Mouse (Mus musculus) CH12.LX (cell line): ENCODE measurements around the gene Adam22. TPM values are rescaled to one million over a fixed set of nuclear protein-coding genes. Genes with fewer than 3 reads are reported as not detected.

ENCODE experiments used
- DNase-seq: peaks from one replicate; pipeline ENCODE4 v3.0.0-alpha.2; 2013; ENCODE audit errors: extremely low read depth
- H3K27ac ChIP-seq: 2 replicates; pipeline ENCODE4 v1.5.1; 2012; ENCODE audit warnings: low read depth, mild to moderate bottlenecking, control low read depth, moderate library complexity; ENCODE audit not compliant: insufficient read depth
- H3K27me3 ChIP-seq: replicated peaks from 2 replicates; pipeline ENCODE3; 2012; ENCODE audit warnings: inconsistent platforms
- H3K36me3 ChIP-seq, 2 experiments: replicated peaks in 1 of 2; 2 replicates each; pipeline versions ENCODE3 to v1.6.1; 2012; ENCODE audit warnings: inconsistent platforms in 1 of 2, low read length in 1 of 2, mild to moderate bottlenecking in 1 of 2, mixed read lengths in 1 of 2, moderate library complexity in 1 of 2; ENCODE audit not compliant: control insufficient read depth in 1 of 2, insufficient read depth in 1 of 2
- H3K4me1 ChIP-seq, 2 experiments: 2 replicates each; pipeline ENCODE4 v1.6.1; 2012; ENCODE audit warnings: inconsistent platforms in 1 of 2, moderate library complexity in 1 of 2; ENCODE audit not compliant: insufficient read depth in 2 of 2, control insufficient read depth in 1 of 2
- H3K4me2 ChIP-seq: 2 replicates; pipeline ENCODE4 v1.6.1; 2012; ENCODE audit warnings: low read depth, mild to moderate bottlenecking, control low read depth; ENCODE audit not compliant: poor library complexity, insufficient read depth, severe bottlenecking
- H3K4me3 ChIP-seq, 3 experiments: fragments of 150-350 bp in 1 of 3; sonication (generic) in 1 of 3; replicated peaks in 1 of 3; 2 replicates each; pipeline versions ENCODE3 to v1.5.1; 2011 to 2012; ENCODE audit warnings: low read depth in 2 of 3, low read length in 2 of 3, mild to moderate bottlenecking in 2 of 3, moderate library complexity in 2 of 3, control low read depth in 1 of 3, improper control_type of control experiment in 1 of 3, inconsistent platforms in 1 of 3, mixed read lengths in 1 of 3; ENCODE audit not compliant: poor library complexity in 1 of 3
- H3K79me2 ChIP-seq: replicated peaks from 2 replicates; pipeline ENCODE4 v1.6.1; 2012; ENCODE audit warnings: mild to moderate bottlenecking, moderate library complexity; ENCODE audit not compliant: control insufficient read depth, poor library complexity, insufficient read depth, severe bottlenecking; ENCODE audit errors: extremely low read depth
- H3K9ac ChIP-seq: 2 replicates; pipeline ENCODE4 v1.6.1; 2012; ENCODE audit warnings: low read depth, mild to moderate bottlenecking, control low read depth, moderate library complexity; ENCODE audit not compliant: insufficient read depth
- H3K9me3 ChIP-seq: replicated peaks from 2 replicates; pipeline ENCODE3; 2012; ENCODE audit warnings: low read length, inconsistent platforms, mixed read lengths
- BHLHE40 ChIP-seq: IDR thresholded peaks from 2 replicates; pipeline ENCODE4 v1.6.1; 2011; ENCODE audit warnings: mild to moderate bottlenecking, low read depth, low read length, improper control_type of control experiment
- CHD2 ChIP-seq: IDR thresholded peaks from 2 replicates; pipeline ENCODE4 v1.6.1; 2011; ENCODE audit warnings: low read length, improper control_type of control experiment
- CTCF ChIP-seq, 2 experiments: IDR thresholded peaks in 1 of 2; conservative IDR thresholded peaks in 1 of 2; 2 replicates each; pipeline ENCODE4 v1.5.1; 2011 to 2012; ENCODE audit warnings: low read depth in 2 of 2, low read length in 2 of 2, improper control_type of control experiment in 1 of 2, inconsistent platforms in 1 of 2, mild to moderate bottlenecking in 1 of 2, moderate library complexity in 1 of 2
- ELF1 ChIP-seq: IDR thresholded peaks from 2 replicates; pipeline ENCODE4 v1.6.1; 2014; ENCODE audit warnings: low read depth, mild to moderate bottlenecking, inconsistent platforms, low read length, improper control_type of control experiment
- EP300 ChIP-seq: IDR thresholded peaks from 2 replicates; pipeline ENCODE4 v1.6.1; 2011; ENCODE audit warnings: low read length, improper control_type of control experiment
- ETS1 ChIP-seq: conservative IDR thresholded peaks from 2 replicates; pipeline ENCODE4 v1.6.1; 2012; ENCODE audit warnings: low read depth, mild to moderate bottlenecking, inconsistent platforms, low read length, improper control_type of control experiment, moderate library complexity
- GABPA ChIP-seq: IDR thresholded peaks from 2 replicates; pipeline ENCODE4 v1.6.1; 2012; ENCODE audit warnings: low read depth, low read length, improper control_type of control experiment, inconsistent platforms; ENCODE audit not compliant: insufficient replicate concordance
- IRF4 ChIP-seq: IDR thresholded peaks from 2 replicates; pipeline ENCODE4 v1.6.1; 2014; ENCODE audit warnings: low read depth, mild to moderate bottlenecking, inconsistent platforms, low read length, improper control_type of control experiment
- KAT2A ChIP-seq: IDR thresholded peaks from 2 replicates; pipeline ENCODE4 v1.6.1; 2012; ENCODE audit warnings: low read length, improper control_type of control experiment, inconsistent platforms; ENCODE audit not compliant: insufficient replicate concordance
- MAFK ChIP-seq: IDR thresholded peaks from 2 replicates; pipeline ENCODE4 v1.6.1; 2011; ENCODE audit warnings: low read length, improper control_type of control experiment; ENCODE audit not compliant: insufficient replicate concordance
- MAX ChIP-seq: IDR thresholded peaks from 2 replicates; pipeline ENCODE4 v1.6.1; 2011; ENCODE audit warnings: low read length, improper control_type of control experiment
- MAZ ChIP-seq: IDR thresholded peaks from 2 replicates; pipeline ENCODE4 v1.6.1; 2012; ENCODE audit warnings: low read depth, mild to moderate bottlenecking, inconsistent platforms, low read length, improper control_type of control experiment, moderate library complexity
- MYC ChIP-seq: IDR thresholded peaks from 2 replicates; pipeline ENCODE4 v1.6.1; 2011; ENCODE audit warnings: low read depth, mild to moderate bottlenecking, improper control_type of control experiment, low read length
- NELFE ChIP-seq: IDR thresholded peaks from 2 replicates; pipeline ENCODE4 v1.6.1; 2011; ENCODE audit warnings: low read depth, low read length, improper control_type of control experiment
- NRF1 ChIP-seq: IDR thresholded peaks from 2 replicates; pipeline ENCODE4 v1.6.1; 2014; ENCODE audit warnings: low read depth, mild to moderate bottlenecking, inconsistent platforms, low read length, improper control_type of control experiment, moderate library complexity
- PAX5 ChIP-seq: IDR thresholded peaks from 2 replicates; pipeline ENCODE4 v1.6.1; 2012; ENCODE audit warnings: low read length, inconsistent platforms, mixed read lengths
- RAD21 ChIP-seq: IDR thresholded peaks from 2 replicates; pipeline ENCODE4 v1.6.1; 2011; ENCODE audit warnings: low read depth, mild to moderate bottlenecking, low read length, improper control_type of control experiment, moderate library complexity
- SIN3A ChIP-seq: IDR thresholded peaks from 2 replicates; pipeline ENCODE4 v1.6.1; 2012; ENCODE audit warnings: low read length, improper control_type of control experiment, inconsistent platforms
- TBP ChIP-seq: conservative IDR thresholded peaks from 2 replicates; pipeline ENCODE4 v1.6.1; 2011; ENCODE audit warnings: low read depth, low read length, improper control_type of control experiment
- TCF12 ChIP-seq: IDR thresholded peaks from 2 replicates; pipeline ENCODE4 v1.6.1; 2014; ENCODE audit warnings: low read depth, mild to moderate bottlenecking, inconsistent platforms, low read length, improper control_type of control experiment
- USF1 ChIP-seq: IDR thresholded peaks from 2 replicates; pipeline ENCODE4 v1.6.1; 2014; ENCODE audit warnings: low read depth, mild to moderate bottlenecking, inconsistent platforms, low read length, improper control_type of control experiment
- USF2 ChIP-seq: conservative IDR thresholded peaks from 2 replicates; pipeline ENCODE4 v1.6.1; 2011; ENCODE audit warnings: low read depth, low read length, improper control_type of control experiment
- ZKSCAN1 ChIP-seq: IDR thresholded peaks from 2 replicates; pipeline ENCODE4 v1.6.1; 2012; ENCODE audit warnings: low read depth, inconsistent platforms, low read length, improper control_type of control experiment, borderline replicate concordance
- ZMIZ1 ChIP-seq: IDR thresholded peaks from 2 replicates; pipeline ENCODE4 v1.6.1; 2012; ENCODE audit warnings: low read depth, mild to moderate bottlenecking, inconsistent platforms, low read length, improper control_type of control experiment
- dilution Hi-C: fragments of 300-500 bp; cut with MboI; formaldehyde crosslinking; loops from 2 replicates; pipeline ENCODE4 v1.14.3; 2020; ENCODE audit warnings: low sequenced_read_pairs; ENCODE audit not compliant: extremely low pct_unique_long_range_greater_than_20kb, extremely low pct_ligation_motif_present
- in situ Hi-C: fragments of 300-500 bp; cut with MboI; formaldehyde crosslinking; loops from 3 replicates; pipeline ENCODE4 v1.14.3; 2019; ENCODE audit warnings: low sequenced_read_pairs, low pct_ligation_motif_present, low pct_unique_long_range_greater_than_20kb, mixed read lengths
- polyA plus RNA-seq: library from polyadenylated mRNA; unstranded; fragments of >175 nt; gene quantifications from 2 replicates; pipeline ENCODE4 v1.2.1, GENCODE M21; 2012; ENCODE audit warnings: low read depth; ENCODE audit not compliant: insufficient read length
- total RNA-seq, 2 experiments: library from RNA; depleted of rRNA; stranded (reverse); fragments of 300-350 nt in 1 of 2; fragments of >200 nt in 1 of 2; gene quantifications; 2 replicates each; pipeline ENCODE4 v1.2.3; 2012 to 2014

Adam22 gene
- total and polyA plus RNA-seq, 3 experiments = 0.07 to 0.55 (median 0.14) TPM

DNA sequence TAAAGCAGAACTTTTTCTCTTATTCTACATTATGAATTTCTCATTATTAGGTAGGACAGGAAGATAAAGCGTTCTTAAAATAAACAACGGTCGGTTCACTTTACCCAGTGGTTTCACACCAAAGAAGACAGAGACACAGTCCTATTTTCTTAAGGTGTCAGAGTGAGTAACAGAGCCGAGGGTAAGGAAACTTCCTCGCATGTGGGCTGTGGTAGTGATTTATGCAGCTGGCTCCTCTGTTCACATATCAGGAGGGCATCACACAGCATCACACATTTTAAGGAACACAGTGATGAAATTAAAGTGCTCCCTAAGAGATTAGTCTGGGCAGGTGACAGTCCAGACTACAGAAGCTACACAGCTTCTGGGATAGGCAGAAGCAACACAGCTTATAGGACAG lies 83.8 kb downstream of the Adam22 start:
- TF ChIP-seq NRF1 (no peak), ELF1 (no peak), USF2 (no peak), KAT2A (no peak), NELFE (no peak), USF1 (no peak), ETS1 (no peak), GABPA (no peak), EP300 (no peak), ZKSCAN1 (no peak), CTCF (conservative IDR thresholded peaks at IDR 0.05 in 1 of 2, IDR thresholded peaks at IDR 0.05 in 1 of 2; ENCODE audit: low read depth in 2 of 2, low read length in 2 of 2) (no peak), ZMIZ1 (no peak), MAFK (no peak), RAD21 (no peak)
- TF ChIP-seq, all 38 proteins: peak for 0
- no peak overlapping the region for H3K27ac ChIP-seq
- H3K4me2 ChIP-seq = no peak overlapping the region
- no peaks in the 10 kb centered on the region for H3K79me2 ChIP-seq
- no peaks in the 10 kb centered on the region for H3K27me3 ChIP-seq
- H3K4me3 ChIP-seq = no peak overlapping the region
- no peaks in the 10 kb centered on the region for H3K9me3 ChIP-seq
- no peak for DNase-seq
- in situ Hi-C loops = no loop called here
- no peak overlapping the region for H3K9ac ChIP-seq
- dilution Hi-C loops = no loop called here
- H3K4me1 ChIP-seq = no peaks in the 10 kb centered on the region
- no peaks in the 10 kb centered on the region for H3K36me3 ChIP-seq

GRCm38 (mm10) chr5:8276141-8276540 lies 91.8 kb downstream of the Adam22 start:
- DNase-seq = no peak
- TF ChIP-seq TBP = no peak
- no peak for TF ChIP-seq GABPA
- no peak for TF ChIP-seq IRF4
- no peak for TF ChIP-seq CHD2
- no peak for TF ChIP-seq BHLHE40
- no peak for TF ChIP-seq MYC
- no peak for TF ChIP-seq PAX5
- TF ChIP-seq TCF12 = no peak
- TF ChIP-seq MAX = no peak
- no peak for TF ChIP-seq CTCF (conservative IDR thresholded peaks at IDR 0.05 in 1 of 2, IDR thresholded peaks at IDR 0.05 in 1 of 2; ENCODE audit: low read depth in 2 of 2, low read length in 2 of 2)
- TF ChIP-seq MAZ = no peak
- no peak for TF ChIP-seq SIN3A
- no peak overlapping the region for H3K4me2 ChIP-seq
- H3K27me3 ChIP-seq = no peaks in the 10 kb centered on the region
- H3K9ac ChIP-seq = no peak overlapping the region
- H3K36me3 ChIP-seq = no peaks in the 10 kb centered on the region
- H3K79me2 ChIP-seq = no peaks in the 10 kb centered on the region
- no peaks in the 10 kb centered on the region for H3K4me1 ChIP-seq
- in situ Hi-C loops = no loop called here
- H3K27ac ChIP-seq = no peak overlapping the region
- dilution Hi-C loops = no loop called here
- no peak overlapping the region for H3K4me3 ChIP-seq
- H3K9me3 ChIP-seq = no peaks in the 10 kb centered on the region
